Mouse (Mus musculus) brain, embryonic 18.5 days (tissue): ENCODE data around the gene Gm8332.
"Not testable (repeated sequence)": the region's sequence is repeated elsewhere in the genome, so short reads cannot be mapped to it uniquely, and the experiment has no call there.

Experiments used
- DNase-seq: peaks from one replicate; pipeline ENCODE4 v3.0.0-alpha.2; 2012; ENCODE audit warnings: low read depth, low spot score

Gm8332 gene

DNA sequence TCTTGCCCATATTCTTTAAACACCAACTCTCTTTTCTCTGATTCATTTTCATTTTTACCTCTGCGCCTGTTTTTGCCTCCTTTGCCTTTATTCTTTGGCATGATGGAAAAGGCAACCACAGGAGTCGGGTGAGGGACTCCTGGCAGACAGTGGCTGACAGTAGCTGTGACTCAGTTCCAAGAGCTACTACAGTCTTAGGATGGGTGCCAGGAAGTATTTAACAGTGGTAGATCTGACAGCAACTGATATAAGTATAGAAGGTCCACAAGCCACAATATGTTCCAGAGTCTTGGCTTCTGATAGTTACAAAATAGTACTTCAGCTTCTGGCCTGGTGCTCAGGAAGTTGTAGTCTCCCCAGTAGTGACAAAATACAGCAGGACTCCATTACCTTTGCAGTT is at the start of gene Gm8332:
Gene Gm8332 (minus strand): TSS at position 101 of the 400 bp plus-strand sequence.
- not testable (repeated sequence) for DNase-seq

GRCm38 (mm10) chr12:88297171-88297570 is 47.3 kb upstream of the Gm8332 start:
- DNase-seq = not testable (repeated sequence)

DNA sequence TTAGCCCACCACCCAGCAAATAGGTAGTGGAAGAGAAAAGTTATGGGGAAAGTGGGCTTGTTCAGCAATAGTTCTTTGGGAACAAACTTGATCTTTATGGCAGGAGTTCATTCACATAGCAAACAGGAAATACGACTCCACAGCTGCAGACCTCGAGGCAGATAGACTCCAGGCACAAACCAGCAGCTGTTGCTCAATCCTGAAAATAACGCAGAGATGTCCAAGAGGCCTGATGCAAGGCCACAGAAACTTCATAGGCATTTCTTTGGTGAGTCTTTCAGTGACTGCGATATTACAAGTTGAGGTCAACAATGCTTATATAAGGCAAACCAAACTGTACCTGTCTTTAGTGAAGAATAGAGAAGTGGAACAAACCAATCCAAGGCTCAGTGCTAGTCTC is 43.2 kb upstream of the Gm8332 start:
- DNase-seq = not testable (repeated sequence)

- DNase-seq = not testable (repeated sequence)
These were observed 35.3 kb upstream of the Gm8332 start for GRCm38 (mm10) chr12:88285224-88285623.

DNA sequence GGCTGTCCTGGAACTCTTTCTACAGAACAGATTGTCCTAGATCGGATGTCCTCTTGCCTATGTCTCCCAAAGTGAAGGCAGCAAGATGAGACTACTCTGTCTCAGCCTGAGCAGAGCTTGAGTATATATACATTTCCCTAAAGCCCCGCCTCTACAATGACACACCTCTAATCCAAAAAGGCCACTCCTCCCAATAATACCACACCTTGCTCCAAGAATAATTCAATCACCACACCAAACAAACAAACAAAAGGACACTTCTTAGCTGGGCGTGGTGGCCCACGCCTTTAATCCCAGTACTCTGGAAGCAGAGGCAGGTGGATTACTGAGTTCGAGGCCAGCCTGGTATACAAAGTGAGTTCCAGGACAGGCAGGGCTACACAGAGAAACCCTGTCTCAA is 24.5 kb upstream of the Gm8332 start, which contains the start of gene Gm5662:
Gene Gm5662 (minus strand): TSS at position 101 of the 400 bp plus-strand sequence.
- DNase-seq = not testable (repeated sequence)

- no peak for DNase-seq
These were observed 7.3 kb upstream of the Gm8332 start for GRCm38 (mm10) chr12:88257241-88257640.

DNA sequence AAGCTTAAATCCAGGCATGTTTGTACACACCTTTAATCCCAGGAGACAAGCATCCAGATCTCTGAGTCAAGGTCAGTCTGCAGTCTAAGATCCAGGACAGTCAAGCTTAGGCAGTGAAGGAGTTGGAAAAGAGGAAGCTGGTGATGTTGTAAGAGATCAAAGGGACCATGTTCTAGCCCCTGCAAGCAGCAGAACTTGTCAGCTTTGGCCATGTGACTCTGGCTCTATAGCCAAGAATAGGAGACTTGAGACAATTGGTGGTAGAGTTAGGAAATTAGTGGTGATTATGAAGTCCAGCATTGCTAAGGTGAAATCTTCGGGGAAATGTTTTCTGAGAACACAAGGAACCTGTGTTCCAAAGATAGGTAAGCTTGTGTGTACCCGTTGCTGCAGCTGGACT is 6.0 kb upstream of the Gm8332 start:
- not testable (repeated sequence) for DNase-seq

DNA sequence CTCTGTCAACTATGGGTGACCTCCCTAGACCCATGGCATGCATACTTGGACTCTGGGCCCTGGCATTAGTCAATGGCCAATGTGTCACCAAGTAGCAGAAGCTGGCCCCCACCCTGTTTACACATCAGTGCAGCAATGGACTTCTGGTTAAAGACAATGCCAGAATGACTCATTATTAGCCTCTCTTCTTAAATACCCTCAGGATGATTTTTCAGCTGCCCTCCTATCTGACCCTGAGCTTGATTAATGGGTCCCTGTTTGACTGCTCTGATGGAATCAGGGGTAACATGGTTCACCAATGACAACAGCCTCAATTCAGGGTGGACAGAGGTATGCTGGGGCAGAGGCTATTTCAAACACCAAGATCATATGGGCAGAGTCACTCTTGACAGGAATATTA is 4.1 kb downstream of the Gm8332 start:
- DNase-seq = not testable (repeated sequence)

DNA sequence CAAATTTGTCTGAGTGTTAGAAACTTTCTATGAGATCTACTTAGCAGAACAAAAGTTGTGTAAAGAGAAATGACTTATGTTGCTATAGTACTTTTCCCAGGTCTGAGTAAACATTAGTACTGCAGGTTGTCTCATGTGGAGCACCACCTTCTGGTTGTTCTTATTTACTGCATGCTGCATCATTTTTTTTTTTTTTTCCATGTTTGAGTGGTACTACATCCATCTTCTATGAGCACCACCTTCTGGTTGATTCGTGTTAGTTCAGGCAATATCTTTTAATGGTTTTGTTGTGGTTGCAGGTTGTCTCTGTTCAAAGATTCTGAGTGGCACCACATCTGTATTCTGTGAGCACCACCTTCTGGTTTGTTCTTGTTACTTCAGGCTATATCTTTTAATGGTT is 7.0 kb downstream of the Gm8332 start:
- DNase-seq = not testable (repeated sequence)

DNA sequence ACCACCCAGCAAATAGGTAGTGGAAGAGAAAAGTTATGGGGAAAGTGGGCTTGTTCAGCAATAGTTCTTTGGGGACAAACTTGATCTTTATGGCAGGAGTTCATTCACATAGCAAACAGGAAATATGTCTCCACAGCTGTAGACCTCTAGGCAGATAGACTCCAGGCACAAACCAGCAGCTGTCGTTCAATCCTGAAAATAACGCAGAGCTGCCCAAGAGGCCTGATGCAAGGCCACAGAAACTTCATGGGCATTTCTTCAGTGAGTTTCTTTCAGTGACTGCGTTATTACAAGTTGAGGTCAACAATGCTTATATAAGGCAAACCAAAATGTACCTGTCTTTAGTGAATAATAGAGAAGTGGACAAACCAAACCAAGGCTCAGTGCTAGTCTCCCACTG is 30.5 kb downstream of the Gm8332 start:
- no peak for DNase-seq

- not testable (repeated sequence) for DNase-seq
These were observed 31.8 kb downstream of the Gm8332 start for GRCm38 (mm10) chr12:88218059-88218458.

GRCm38 (mm10) chr12:88214641-88215040 is 35.3 kb downstream of the Gm8332 start:
- no peak for DNase-seq

GRCm38 (mm10) chr12:88211458-88211857 is 38.4 kb downstream of the Gm8332 start:
- DNase-seq = not testable (repeated sequence)

- DNase-seq = no peak
These were observed 47.0 kb downstream of the Gm8332 start for GRCm38 (mm10) chr12:88202856-88203255.
